Mouse (Mus musculus): Measurements from ENCODE around the gene Slc25a42.

Gene Slc25a42

DNA sequence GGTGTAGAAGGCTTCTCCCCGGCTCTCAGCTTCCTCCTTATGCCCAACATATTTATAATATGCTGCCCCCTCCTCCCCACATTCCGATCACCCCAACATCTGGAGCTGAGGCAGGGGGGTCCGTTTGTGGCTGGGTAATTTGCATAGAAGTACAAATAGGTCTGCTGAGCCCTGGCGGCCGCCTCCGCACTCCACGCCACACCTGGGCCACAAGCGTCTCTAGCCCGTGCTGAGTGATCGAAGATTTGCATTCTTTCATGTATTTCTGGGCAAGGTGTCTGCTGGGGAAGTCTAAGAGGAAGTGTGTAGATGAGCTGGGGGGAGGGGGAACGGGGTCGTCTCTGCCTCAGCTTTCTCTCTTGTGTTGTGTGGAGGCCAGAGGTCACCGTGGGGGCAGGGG is 52.1 kb downstream of the Slc25a42 start:
- TF ChIP-seq GATA4 (IDR thresholded peaks at IDR 0.05; ENCODE audit: insufficient replicate concordance, low read length) = no peak

DNA sequence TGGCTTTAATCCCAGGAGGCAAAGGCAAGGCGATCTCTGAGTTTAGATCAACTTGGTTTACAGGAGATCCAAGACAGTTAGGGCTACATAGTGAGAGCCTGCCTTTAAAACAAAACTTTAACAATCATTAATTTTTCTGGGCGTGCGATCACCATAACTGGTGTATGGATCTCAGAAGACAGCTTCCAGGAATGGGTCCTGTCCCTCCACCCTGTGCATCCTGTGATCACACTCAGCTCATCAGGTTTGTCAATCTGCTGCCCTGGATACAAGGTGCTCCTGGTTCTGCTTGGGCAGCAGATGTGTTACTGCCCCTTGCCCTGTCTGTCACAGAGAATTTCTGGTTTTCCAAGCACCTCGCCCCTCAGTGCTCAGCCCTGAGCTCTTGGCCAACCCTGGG is 52.9 kb downstream of the Slc25a42 start:
- TF ChIP-seq GATA4 (IDR thresholded peaks at IDR 0.05; ENCODE audit: insufficient replicate concordance, low read length) = no peak

DNA sequence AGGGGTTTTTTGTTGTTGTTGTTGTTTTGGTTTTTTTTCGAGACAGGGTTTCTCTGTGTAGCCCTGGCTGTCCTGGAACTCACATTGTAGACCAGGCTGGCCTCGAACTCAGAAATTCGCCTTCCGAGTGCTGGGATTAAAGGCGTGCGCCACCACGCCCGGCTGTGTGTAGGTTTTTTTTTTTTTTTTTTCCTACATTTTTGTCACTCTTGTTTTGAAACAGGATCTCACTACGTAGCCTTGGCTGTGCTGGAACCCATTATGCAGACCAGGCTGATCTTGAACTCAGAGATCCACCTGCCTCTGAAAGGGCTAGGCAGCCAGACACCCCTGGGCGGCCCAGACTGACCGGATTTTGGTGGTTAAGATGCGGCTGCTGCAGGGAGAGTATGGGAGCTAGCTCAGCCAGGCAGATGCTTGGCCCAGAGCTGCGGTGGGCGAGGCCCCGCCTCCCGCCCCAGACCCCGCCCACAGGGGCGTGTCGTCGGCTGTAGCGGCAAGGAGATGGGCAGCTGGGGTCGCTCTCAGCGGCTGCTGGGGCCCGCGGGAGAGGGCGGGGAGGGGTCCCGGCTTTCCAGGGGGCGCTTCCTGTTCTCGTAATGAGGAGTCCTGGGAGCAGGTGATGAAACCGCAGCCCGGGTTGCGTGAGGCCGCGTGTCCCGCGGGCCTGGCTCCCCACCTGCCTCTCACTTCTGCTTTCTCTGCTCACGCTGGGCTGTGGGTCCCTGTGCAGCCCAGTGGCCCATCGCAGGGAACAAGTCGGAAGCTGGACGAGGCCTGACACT is 53.8 kb downstream of the Slc25a42 start:
- TF ChIP-seq GATA4 (IDR thresholded peaks at IDR 0.05; ENCODE audit: insufficient replicate concordance, low read length) = no peak

DNA sequence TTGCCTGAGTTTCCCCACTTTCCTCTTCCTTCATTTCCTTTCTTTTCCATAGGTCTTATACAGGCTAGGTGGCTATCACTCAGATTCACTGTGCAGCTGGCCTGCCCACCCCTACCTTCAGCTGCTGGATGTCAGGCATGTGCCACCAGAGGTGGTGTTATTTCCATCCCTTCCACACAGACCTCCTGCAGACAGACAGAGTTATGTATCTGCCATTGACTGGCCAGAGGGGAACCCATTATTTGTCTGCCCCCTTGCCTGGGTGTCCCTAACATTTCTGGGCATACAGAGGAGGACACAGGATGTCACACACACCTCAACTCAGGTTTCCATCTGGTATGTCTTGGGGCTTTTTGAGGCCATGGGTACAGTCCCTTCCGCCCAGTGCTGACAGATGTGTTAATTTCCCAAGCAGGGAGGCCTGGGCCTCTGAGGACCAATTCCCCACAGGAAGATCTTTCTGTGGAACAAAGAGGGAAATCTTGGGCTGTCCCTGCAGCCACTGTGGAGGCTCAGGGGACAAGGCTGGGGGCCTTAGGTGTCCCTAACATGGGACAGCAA is 54.8 kb downstream of the Slc25a42 start:
- TF ChIP-seq GATA4 (IDR thresholded peaks at IDR 0.05; ENCODE audit: insufficient replicate concordance, low read length) = no peak

DNA sequence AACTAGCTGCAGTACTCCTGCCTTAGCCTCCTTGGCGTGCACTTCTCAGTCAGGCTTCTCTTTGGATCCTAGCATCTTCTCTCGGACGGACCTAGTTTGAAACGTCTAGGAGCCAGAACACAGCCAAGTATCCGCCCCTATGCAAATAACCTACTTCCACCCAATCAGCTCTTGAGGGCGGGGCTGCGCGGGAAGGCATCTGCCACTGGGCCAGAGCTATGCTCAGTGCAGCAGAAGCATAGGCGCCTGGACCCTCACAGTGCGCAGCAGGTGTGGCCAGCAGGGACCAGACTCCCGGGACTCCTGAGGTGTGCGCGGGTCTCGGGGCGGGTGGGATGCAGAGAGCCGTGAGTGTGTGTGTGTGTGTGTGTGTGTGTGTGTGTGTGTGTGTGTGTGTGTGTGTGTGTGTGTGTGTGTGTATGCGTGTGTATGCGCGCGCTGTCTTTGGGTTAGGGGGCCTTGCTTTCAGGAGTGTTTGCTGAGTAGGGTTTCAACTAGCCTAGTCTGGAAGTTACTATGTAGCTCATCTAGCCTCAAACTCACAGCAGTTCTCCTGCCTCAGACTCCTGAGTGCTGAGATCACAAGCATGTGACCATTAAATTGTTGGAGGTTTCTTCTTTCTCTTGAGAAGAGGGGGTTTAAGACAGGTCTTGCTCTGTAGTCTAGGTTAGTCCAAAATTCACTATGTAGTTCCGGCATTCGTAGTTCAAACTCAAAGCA is 59.4 kb downstream of the Slc25a42 start:
- TF ChIP-seq GATA4 (IDR thresholded peaks at IDR 0.05; ENCODE audit: insufficient replicate concordance, low read length) = no peak

DNA sequence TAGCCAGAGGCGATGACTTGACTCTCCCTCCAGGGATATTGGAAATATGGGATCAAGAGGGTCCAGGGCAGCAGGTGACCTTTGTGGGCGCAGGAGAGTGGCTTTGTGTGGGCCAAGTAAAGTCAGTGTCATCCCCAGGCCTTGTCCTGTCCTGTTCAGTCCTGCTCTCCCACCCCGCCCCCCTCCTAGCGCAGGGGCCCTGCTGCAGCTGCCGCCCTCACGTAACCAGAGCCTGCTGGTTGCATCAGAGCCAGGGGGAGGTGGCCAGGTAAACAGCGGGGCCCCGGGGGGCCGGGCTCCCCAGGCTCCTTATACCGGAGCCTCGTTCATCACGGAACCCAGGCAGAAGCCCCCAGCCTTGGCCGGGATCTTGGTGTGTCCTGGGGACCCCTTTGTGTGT is 61.9 kb downstream of the Slc25a42 start:
- TF ChIP-seq GATA4 (IDR thresholded peaks at IDR 0.05; ENCODE audit: insufficient replicate concordance, low read length) = no peak

DNA sequence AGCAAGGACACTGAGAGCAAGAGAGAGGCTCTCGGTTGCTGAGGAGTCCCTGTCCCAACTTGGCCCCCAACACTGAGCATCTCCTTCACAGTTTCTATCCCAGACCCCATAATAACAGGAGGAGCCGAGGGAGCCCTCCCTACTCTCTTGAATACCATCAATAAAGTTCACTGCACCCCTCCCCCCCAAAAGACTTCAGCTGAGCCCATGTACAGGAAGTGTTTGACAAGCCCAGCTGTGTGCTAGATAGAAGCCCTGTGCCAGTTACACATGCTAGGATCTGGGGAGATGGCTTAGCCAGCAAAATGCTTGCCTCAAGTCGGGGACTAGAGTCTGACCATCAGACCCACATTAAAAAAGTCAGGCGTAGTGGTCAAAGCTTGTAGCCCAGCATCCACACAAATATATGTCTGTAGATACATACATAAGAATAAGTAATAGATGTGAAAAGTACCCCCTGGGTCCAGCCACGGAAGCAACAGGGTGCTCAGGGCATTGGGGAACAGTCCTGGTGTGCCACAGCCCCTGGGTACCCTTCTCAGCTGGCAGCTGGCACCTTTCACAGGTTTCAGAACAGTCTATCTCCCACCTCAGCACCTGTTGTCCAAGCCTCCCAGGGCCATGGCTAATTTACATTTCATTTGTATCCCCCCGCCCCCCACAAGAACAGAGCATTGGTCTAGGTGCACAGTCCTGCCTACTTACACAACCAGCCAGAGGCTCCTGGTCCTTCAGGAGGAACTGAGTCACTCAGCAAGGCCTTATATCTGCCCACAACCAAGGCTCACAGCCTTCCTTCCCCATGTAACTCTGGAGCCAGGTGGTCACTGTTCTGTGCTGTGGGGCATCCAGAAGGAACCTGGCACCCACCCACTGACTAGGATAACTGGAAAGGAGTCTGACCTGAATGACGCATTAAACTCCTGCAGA is 64.2 kb downstream of the Slc25a42 start:
- TF ChIP-seq GATA4 (IDR thresholded peaks at IDR 0.05; ENCODE audit: insufficient replicate concordance, low read length) = no peak

DNA sequence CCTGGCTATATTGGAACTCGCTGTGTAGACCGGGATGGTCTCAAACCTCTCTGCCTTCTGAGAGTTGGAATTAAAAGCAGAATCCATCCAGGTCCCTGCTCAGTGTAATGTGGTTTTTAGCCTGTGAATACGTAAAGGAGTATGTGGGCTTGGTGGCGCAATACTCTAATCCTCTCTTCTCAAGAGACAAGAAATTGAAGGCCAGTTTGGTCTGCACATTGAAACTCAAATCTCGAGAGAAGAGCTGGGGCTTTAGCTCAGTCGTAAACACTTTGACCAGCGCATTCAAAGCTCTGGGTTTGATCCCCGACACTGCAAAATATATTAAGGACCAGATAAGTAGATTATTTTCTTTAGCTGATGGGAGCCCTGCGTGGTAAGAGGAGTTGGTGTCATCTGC is 72.1 kb downstream of the Slc25a42 start:
- TF ChIP-seq GATA4 (IDR thresholded peaks at IDR 0.05; ENCODE audit: insufficient replicate concordance, low read length) = no peak

DNA sequence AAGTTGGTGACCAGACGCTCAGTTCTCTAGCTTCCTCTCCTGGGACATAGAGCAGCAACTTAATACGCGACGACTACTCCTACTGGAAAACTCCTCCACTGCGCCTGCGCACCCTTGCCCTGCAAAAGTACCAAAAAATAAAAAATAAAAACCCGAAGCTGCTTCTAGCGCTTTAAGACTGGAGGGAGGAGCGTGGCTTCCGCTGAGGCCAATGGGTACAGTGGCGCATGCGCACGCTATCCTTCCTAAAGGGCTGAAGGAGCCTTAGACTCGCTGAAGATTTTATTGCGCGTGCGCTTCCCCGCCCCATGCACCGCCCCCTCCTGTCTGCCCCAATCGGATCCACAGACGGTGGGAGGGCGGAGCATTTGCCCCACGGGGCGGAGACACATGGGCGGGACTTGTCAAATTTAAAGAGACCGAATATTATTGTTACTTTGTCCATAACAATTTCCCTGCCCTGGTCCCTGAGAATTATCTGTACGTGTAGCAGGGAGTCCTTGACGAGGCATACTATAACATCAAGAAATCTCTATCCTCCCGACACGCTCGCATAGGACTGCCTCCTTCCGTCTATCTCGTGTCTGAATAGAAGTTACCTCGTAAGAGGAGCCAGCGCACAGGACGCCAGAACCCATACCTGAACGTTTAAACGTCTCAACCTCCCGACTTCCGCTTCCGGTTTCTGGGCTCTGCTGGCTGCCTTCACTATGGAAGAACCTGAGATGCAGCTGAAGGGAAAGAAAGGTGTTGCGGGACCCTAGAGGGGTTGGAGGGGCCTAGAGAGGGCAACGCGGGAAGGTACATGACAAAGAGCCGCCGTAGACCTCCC is 72.9 kb downstream of the Slc25a42 start, which contains the start of the genes Rfxank, Borcs8 and Mef2b:
TSS of gene Rfxank (minus strand) at position 129 of the 832 bp plus-strand sequence.
TSS of gene Borcs8 (plus strand) at position 474 of the 832 bp plus-strand sequence.
TSS of gene Mef2b (plus strand) at position 686 of the 832 bp plus-strand sequence.
- TF ChIP-seq GATA4 (IDR thresholded peaks at IDR 0.05; ENCODE audit: insufficient replicate concordance, low read length) = no peak

DNA sequence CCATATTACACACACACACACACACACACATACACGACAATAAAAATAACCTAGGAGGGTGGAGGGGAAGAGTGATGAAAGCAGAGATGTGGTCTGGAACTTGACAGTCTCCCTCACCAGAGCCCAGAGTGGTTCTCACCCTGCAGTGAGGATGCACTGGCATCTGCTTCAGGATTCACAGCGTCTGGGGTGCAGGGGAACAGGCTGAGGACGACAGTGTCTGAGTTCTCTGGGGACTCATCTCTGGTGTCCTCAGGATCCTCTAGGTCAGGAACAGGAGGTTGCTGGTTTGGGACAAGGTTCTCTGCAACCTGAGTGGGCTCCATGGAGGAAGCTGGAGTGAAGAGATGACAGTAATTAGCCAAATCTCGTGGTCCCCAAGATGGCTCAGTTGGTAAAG is 74.2 kb downstream of the Slc25a42 start:
- no peak for TF ChIP-seq GATA4 (IDR thresholded peaks at IDR 0.05; ENCODE audit: insufficient replicate concordance, low read length)

DNA sequence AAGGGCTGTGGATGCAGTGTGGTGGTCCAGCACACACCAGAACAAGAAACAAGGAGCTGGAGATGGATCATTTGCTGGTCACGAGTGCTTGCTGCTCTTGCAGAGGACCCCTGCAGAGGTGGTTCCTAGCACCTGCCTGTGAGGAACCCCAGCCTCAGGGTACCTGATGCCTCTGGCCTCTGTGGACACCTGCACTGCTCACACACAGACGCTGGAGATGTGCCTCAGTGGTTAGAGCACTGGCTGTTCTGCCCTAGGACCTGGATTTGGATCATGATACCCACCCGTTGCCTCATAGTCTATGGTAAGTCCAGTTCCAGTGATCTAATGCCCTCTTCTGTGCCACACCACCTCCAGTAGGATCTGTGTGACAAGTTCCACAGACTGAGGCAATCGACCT is 75.5 kb downstream of the Slc25a42 start:
- TF ChIP-seq GATA4 (IDR thresholded peaks at IDR 0.05; ENCODE audit: insufficient replicate concordance, low read length) = no peak

DNA sequence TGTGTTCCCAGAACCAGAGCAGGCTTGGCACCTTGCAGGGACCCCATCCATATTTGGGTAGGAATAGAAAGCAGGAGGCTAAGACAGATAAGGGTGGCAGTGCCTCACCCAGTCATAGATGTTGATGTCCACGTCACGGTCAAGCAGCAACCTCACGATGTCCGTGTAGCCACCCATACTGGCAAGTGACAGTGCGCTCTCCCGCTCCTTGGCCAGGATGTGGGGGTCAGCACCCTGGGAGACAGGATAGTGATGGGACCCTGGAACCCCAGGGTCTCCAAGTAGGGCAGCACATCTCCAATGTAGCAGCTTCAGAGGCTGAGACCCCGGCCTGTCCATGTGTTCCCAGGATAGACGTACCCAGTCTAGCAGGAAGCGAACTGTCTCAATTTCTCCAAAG is 77.2 kb downstream of the Slc25a42 start:
- no peak for TF ChIP-seq GATA4 (IDR thresholded peaks at IDR 0.05; ENCODE audit: insufficient replicate concordance, low read length)

All from liver, adult (tissue).